Mouse (Mus musculus) cerebellum, adult 2 months (tissue): ENCODE measurements at regions not wholly inside any gene's neighbourhood (a gene's known extent, or its start where the extent isn't known, plus 50 kb on each side); places are given as distances from the start of the nearest gene placed in this dataset.

Experiments used
- CTCF ChIP-seq: fragments of 200-500 bp; IDR thresholded peaks from 2 replicates; pipeline ENCODE4 v1.5.1; 2011; ENCODE audit warnings: low read depth, mild to moderate bottlenecking, control low read depth, low read length, moderate library complexity, borderline replicate concordance; ENCODE audit not compliant: insufficient read depth
- POLR2A ChIP-seq: fragments of 200-500 bp; IDR thresholded peaks from 2 replicates; pipeline ENCODE4 v1.6.1; 2011; ENCODE audit warnings: low read length, control low read depth, borderline replicate concordance; ENCODE audit not compliant: insufficient read depth

- no peak for TF ChIP-seq CTCF
- no peak for TF ChIP-seq POLR2A
Measured at GRCm38 (mm10) chr13:69963944-69964343, 161.7 kb downstream of the Med10 start.
